In genomic region chr16:45724061-45724741, GRCm38 (mm10) we compare ENCODE assay signal across 8 mouse cellular contexts. TPM values are rescaled to one million over a fixed set of nuclear protein-coding genes. Genes with fewer than 3 reads are reported as not detected.
DNase-seq lines count a peak whose midpoint lies in the region; ATAC-seq lines count a peak whose summit lies in the region.

Gene Tagln3, minus strand, starts transcription at chr16:45724608.

- ATAC-seq in embryonic facial prominence, embryonic 15.5 days (ENCODE audit: insufficient number of reproducible peaks, low FRiP score, low TSS enrichment, low read depth): peak; percentile 61; the same call in 1 of the 2 replicates
- peak; percentile 87 for ATAC-seq in hindbrain, embryonic 13.5 days (ENCODE audit: low FRiP score)
- peak; percentile 94 for ATAC-seq in midbrain, embryonic 13.5 days

- peak within 1 kb of the TSS; percentile 53 for H3K4me3 ChIP-seq in embryonic facial prominence, embryonic 15.5 days (replicated peaks)
- peak within 1 kb of the TSS; percentile 67 for H3K4me3 ChIP-seq in hindbrain, embryonic 13.5 days
- H3K4me3 ChIP-seq in midbrain, embryonic 13.5 days (replicated peaks): peak within 1 kb of the TSS; percentile 62

- H3K36me3 ChIP-seq in embryonic facial prominence, embryonic 15.5 days: peaks cover 9% of the 10 kb centered on the region
- H3K36me3 ChIP-seq in hindbrain, embryonic 13.5 days: peaks cover 34% of the 10 kb centered on the region
- H3K36me3 ChIP-seq in midbrain, embryonic 13.5 days: peaks cover 28% of the 10 kb centered on the region

- WGBS in embryonic facial prominence, embryonic 15.5 days: 2% methylated on average over 30 of the region's 30 CpGs
- WGBS in hindbrain, embryonic 13.5 days: under 1% methylated on average over 30 of the region's 30 CpGs
- under 1% methylated on average over 30 of the region's 30 CpGs for WGBS in midbrain, embryonic 13.5 days

- H3K4me2 ChIP-seq in embryonic facial prominence, embryonic 15.5 days (replicated peaks): peak within 1 kb of the TSS; percentile 88
- peak within 1 kb of the TSS; percentile 88 for H3K4me2 ChIP-seq in hindbrain, embryonic 13.5 days
- peak within 1 kb of the TSS; percentile 64 for H3K4me2 ChIP-seq in midbrain, embryonic 13.5 days (replicated peaks)

- DNase-seq in adrenal gland, adult (ENCODE audit: inconsistent age in 2 of 2, low spot score in 1 of 2): peak; percentile 29 to 78
- DNase-seq in adrenal gland, adult 8-10 months: no peak
- DNase-seq in adrenal gland, postnatal 4 days (ENCODE audit: low spot score in 2 of 2): no peak
- DNase-seq in left cerebral cortex, postnatal 14 days (ENCODE audit: low spot score in 2 of 2): peak; percentile 76 to 82
- peak; percentile 19 for DNase-seq in thymus, postnatal 25 days

- H3K9ac ChIP-seq in embryonic facial prominence, embryonic 15.5 days: peak within 1 kb of the TSS; percentile 46
- H3K9ac ChIP-seq in hindbrain, embryonic 13.5 days: peak within 1 kb of the TSS; percentile 95
- H3K9ac ChIP-seq in midbrain, embryonic 13.5 days (replicated peaks): peak within 1 kb of the TSS; percentile 87

- H3K27ac ChIP-seq in embryonic facial prominence, embryonic 15.5 days (replicated peaks): no peak within 1 kb of the TSS
- peak within 1 kb of the TSS; percentile 98 for H3K27ac ChIP-seq in hindbrain, embryonic 13.5 days
- peak within 1 kb of the TSS; percentile 98 for H3K27ac ChIP-seq in midbrain, embryonic 13.5 days

- intact Hi-C loops in left cerebral cortex, postnatal 14 days (cut with DNase I): loop anchor here (2.0 kb wide), 1 partner anchor 39 kb away; no protein-coding TSS in a partner anchor

- peaks cover 16% of the 10 kb centered on the region for H3K4me1 ChIP-seq in embryonic facial prominence, embryonic 15.5 days
- peaks cover 50% of the 10 kb centered on the region for H3K4me1 ChIP-seq in hindbrain, embryonic 13.5 days (replicated peaks)
- peaks cover 50% of the 10 kb centered on the region for H3K4me1 ChIP-seq in midbrain, embryonic 13.5 days (replicated peaks)

- H3K27me3 ChIP-seq in embryonic facial prominence, embryonic 15.5 days: no peaks in the 10 kb centered on the region
- H3K27me3 ChIP-seq in hindbrain, embryonic 13.5 days: no peaks in the 10 kb centered on the region
- H3K27me3 ChIP-seq in midbrain, embryonic 13.5 days: no peaks in the 10 kb centered on the region

- H3K9me3 ChIP-seq in embryonic facial prominence, embryonic 15.5 days (replicated peaks): no peaks in the 10 kb centered on the region
- H3K9me3 ChIP-seq in hindbrain, embryonic 13.5 days: no peaks in the 10 kb centered on the region
- no peaks in the 10 kb centered on the region for H3K9me3 ChIP-seq in midbrain, embryonic 13.5 days

RNA-seq across cellular contexts. Expression of gene Tagln3, which starts in this region (rescaled TPM):
- 1 to 10 TPM; 3.1 to 6.7 (median 4.3) TPM for total RNA-seq in adrenal gland, adult 8-10 months (2022)
- 10 to 100 TPM; 15.5 to 20.6 TPM for total RNA-seq in adrenal gland, postnatal 4 days (2021)
- polyA plus RNA-seq in embryonic facial prominence, embryonic 15.5 days (2015; fragmentation: Nextera tagmentation; extraction: Ambion mirVana): 8.9 and 10.3 TPM in 2 replicates
- 625 and 635 TPM in 2 replicates for polyA plus RNA-seq in hindbrain, embryonic 13.5 days (2015; fragmentation: Nextera tagmentation; extraction: Ambion mirVana)
- 100 to 1,000 TPM; 302 to 304 TPM for total RNA-seq in left cerebral cortex, postnatal 14 days (2021)
- 569 and 571 TPM in 2 replicates for polyA plus RNA-seq in midbrain, embryonic 13.5 days (2015; fragmentation: Nextera tagmentation; extraction: Ambion mirVana)

Comparison
In these comparisons a context has a peak if more than half of its experiments do, and no peak if none do; other contexts are left out.
1. RNA of gene Tagln3 (total RNA-seq): 302 to 304 TPM in left cerebral cortex, postnatal 14 days; 15.5 to 20.6 TPM in adrenal gland, postnatal 4 days and 3.1 to 6.7 TPM in adrenal gland, adult 8-10 months; every median in the first group is over 10 times any median in the second.
2. RNA of gene Tagln3 (polyA plus RNA-seq): 625 to 635 TPM in hindbrain, embryonic 13.5 days and 569 to 571 TPM in midbrain, embryonic 13.5 days; 8.9 to 10.3 TPM in embryonic facial prominence, embryonic 15.5 days; every median in the first group is over 10 times any median in the second.
3. DNase-seq: peak in adrenal gland, adult (2 of 2), left cerebral cortex, postnatal 14 days (2 of 2) and thymus, postnatal 25 days (single experiment); none in adrenal gland, adult 8-10 months (single experiment) and adrenal gland, postnatal 4 days (0 of 2).
4. Peak in every context shown above with its lines, with median percentiles within 50 percentile points of each other: ATAC-seq, H3K4me2 ChIP-seq, H3K4me3 ChIP-seq and H3K9ac ChIP-seq.